Mouse (Mus musculus): ENCODE measurements around the gene Gtf2f1. TPM values are rescaled to one million over a fixed set of nuclear protein-coding genes. Genes with fewer than 3 reads are reported as not detected.

Gtf2f1 gene
- polyA plus RNA-seq, 1 experiment from 2014 or later: 62.0 TPM

- peak overlapping the region; percentile 57 for H3K4me2 ChIP-seq (replicated peaks)
These were observed 20.8 kb upstream of the Gtf2f1 start for GRCm38 (mm10) chr17:57031661-57032420.

GRCm38 (mm10) chr17:57030931-57031660 lies 20.0 kb upstream of the Gtf2f1 start, which contains the start of gene Khsrp:
TSS of gene Khsrp (minus strand) at chr17:57031522.
- Histone ChIP-seq H3K4me3 (peak within 1 kb of the TSS; percentile 91), H3K9me3 (no peaks in the 10 kb centered on the region), H3K4me1 (peaks cover 11% of the 10 kb centered on the region), H3K36me3 (peaks cover 28% of the 10 kb centered on the region), H3K27ac (peak within 1 kb of the TSS; percentile 94), H3K9ac (peak within 1 kb of the TSS; percentile 100), H3K27me3 (no peaks in the 10 kb centered on the region), H3K4me2 (replicated peaks) (peak within 1 kb of the TSS; percentile 94)
- no peak for ATAC-seq (ENCODE audit: insufficient number of reproducible peaks, insufficient read depth, low FRiP score, low TSS enrichment)
- WGBS: under 1% methylated on average over 77 of the region's 99 CpGs

More at GRCm38 (mm10) chr17:57031661-57032420, 20.8 kb upstream of the Gtf2f1 start:
- Histone ChIP-seq H3K27me3 (no peaks in the 10 kb centered on the region), H3K36me3 (peaks cover 21% of the 10 kb centered on the region), H3K27ac (peak overlapping the region; percentile 84), H3K9me3 (no peaks in the 10 kb centered on the region), H3K4me1 (peaks cover 11% of the 10 kb centered on the region), H3K4me3 (peak overlapping the region; percentile 91), H3K9ac (peak overlapping the region; percentile 16; the same call in 1 of the 2 replicates)
- ATAC-seq (ENCODE audit: insufficient number of reproducible peaks, insufficient read depth, low FRiP score, low TSS enrichment): peak; percentile 100
- under 1% methylated on average over 38 of the region's 38 CpGs for WGBS

- H3K9ac ChIP-seq: peak overlapping the region; percentile 100
- H3K4me3 ChIP-seq: peak overlapping the region; percentile 91
- H3K9me3 ChIP-seq: no peaks in the 10 kb centered on the region
- whole genome bisulfite sequencing: 52% methylated on average over 8 of the region's 8 CpGs
- no peak overlapping the region for H3K27ac ChIP-seq
- no peak for ATAC-seq (ENCODE audit: insufficient number of reproducible peaks, insufficient read depth, low FRiP score, low TSS enrichment)
- peak overlapping the region; percentile 94 for H3K4me2 ChIP-seq (replicated peaks)
- peaks cover 42% of the 10 kb centered on the region for H3K36me3 ChIP-seq
- H3K27me3 ChIP-seq: no peaks in the 10 kb centered on the region
- H3K4me1 ChIP-seq: peaks cover 11% of the 10 kb centered on the region
These were observed 18.6 kb upstream of the Gtf2f1 start for GRCm38 (mm10) chr17:57029691-57030090.

GRCm38 (mm10) chr17:57027471-57027870 lies 16.4 kb upstream of the Gtf2f1 start:
- Histone ChIP-seq H3K4me3 (no peak overlapping the region), H3K9me3 (no peaks in the 10 kb centered on the region), H3K4me2 (replicated peaks) (no peak overlapping the region), H3K36me3 (peaks cover 64% of the 10 kb centered on the region), H3K27me3 (no peaks in the 10 kb centered on the region), H3K4me1 (peaks cover 11% of the 10 kb centered on the region), H3K9ac (no peak overlapping the region), H3K27ac (no peak overlapping the region)
- ATAC-seq (ENCODE audit: insufficient number of reproducible peaks, insufficient read depth, low FRiP score, low TSS enrichment): no peak
- 91% methylated on average over 4 of the region's 4 CpGs for WGBS

DNA sequence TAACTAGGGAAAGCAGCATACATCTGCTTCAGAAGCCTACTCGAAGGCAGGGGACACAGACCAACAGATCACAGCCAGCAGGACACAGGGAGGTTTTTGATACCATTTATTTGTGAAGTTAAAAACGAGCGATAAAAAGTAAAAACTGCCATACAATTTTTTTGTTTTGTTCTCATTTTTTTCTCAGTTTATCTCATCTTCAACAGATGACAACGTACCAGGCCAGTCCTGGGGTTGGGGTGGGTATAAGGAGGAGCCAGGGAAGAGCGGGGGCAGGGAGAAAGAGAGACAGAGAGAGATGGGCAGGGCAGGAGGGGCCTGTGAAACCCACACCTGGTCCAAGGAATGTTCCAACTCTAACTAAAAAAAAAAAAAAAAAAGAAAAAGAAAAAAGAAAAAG lies 9.9 kb upstream of the Gtf2f1 start:
- Histone ChIP-seq H3K4me2 (replicated peaks) (no peak overlapping the region), H3K9ac (no peak overlapping the region), H3K27ac (no peak overlapping the region), H3K36me3 (peaks cover 65% of the 10 kb centered on the region), H3K4me1 (no peaks in the 10 kb centered on the region), H3K4me3 (no peak overlapping the region), H3K27me3 (no peaks in the 10 kb centered on the region), H3K9me3 (no peaks in the 10 kb centered on the region)
- WGBS: 90% methylated on average over 5 of the region's 5 CpGs
- no peak for ATAC-seq (ENCODE audit: insufficient number of reproducible peaks, insufficient read depth, low FRiP score, low TSS enrichment)

DNA sequence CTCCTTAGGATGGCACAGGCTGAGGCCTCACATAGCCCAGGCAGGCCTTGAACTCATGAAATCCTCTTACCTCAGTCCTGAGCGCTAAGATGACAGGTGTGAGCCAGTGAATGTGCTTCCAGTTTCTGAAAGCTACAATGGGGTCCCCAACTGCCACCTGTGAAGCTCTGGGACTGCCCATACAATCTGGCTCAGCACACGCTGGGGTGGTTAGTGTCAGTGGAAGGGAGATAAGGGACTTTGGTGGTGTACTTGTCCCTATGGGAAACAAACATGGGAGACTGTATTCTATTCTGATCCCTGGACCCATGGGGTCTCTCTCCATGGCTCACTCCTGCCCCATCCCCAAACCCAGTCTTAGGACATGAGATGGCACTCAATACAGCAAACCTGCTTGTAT lies 8.6 kb upstream of the Gtf2f1 start:
- H3K4me3 ChIP-seq: no peak overlapping the region
- no peaks in the 10 kb centered on the region for H3K4me1 ChIP-seq
- H3K36me3 ChIP-seq: peaks cover 52% of the 10 kb centered on the region
- no peaks in the 10 kb centered on the region for H3K27me3 ChIP-seq
- H3K4me2 ChIP-seq (replicated peaks): no peak overlapping the region
- WGBS: 80% methylated on average over 2 of the region's 2 CpGs
- H3K27ac ChIP-seq: no peak overlapping the region
- no peak overlapping the region for H3K9ac ChIP-seq
- ATAC-seq (ENCODE audit: insufficient number of reproducible peaks, insufficient read depth, low FRiP score, low TSS enrichment): no peak
- no peaks in the 10 kb centered on the region for H3K9me3 ChIP-seq

DNA sequence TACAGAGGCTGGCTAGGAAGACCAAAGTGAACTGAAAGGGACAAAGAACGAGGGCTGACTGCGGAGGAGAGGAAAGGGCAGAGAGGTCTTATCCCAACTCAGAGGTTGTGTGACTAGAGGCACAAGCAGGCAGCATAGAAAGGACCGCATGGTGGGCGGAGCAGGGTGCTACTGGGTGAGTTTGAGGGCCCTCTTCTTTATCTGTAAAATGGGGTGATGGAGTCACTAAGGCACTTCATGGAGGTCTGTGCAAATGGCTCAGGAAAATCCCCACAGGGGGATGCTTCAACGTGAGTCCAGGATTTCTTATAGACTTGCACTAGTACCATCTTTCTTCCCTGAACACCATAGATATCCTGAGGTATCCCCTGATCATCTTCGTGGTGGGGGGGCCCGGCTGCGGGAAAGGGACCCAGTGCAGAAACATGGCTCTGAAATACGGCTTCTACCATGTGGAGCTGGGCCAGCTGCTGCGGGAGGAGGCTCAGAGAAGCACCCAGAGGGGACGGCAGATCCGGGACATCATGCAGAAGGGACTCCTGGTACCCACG lies 1.2 kb upstream of the Gtf2f1 start:
- Histone ChIP-seq H3K4me2 (replicated peaks) (peak overlapping the region; percentile 64), H3K9ac (peak overlapping the region; percentile 73), H3K4me1 (peaks cover 16% of the 10 kb centered on the region; the same call in 1 of the 2 replicates), H3K9me3 (no peaks in the 10 kb centered on the region), H3K4me3 (peak overlapping the region; percentile 82), H3K36me3 (peaks cover 14% of the 10 kb centered on the region), H3K27ac (peak overlapping the region; percentile 96), H3K27me3 (no peaks in the 10 kb centered on the region)
- whole genome bisulfite sequencing: 73% methylated on average over 13 of the region's 13 CpGs
- ATAC-seq (ENCODE audit: insufficient number of reproducible peaks, insufficient read depth, low FRiP score, low TSS enrichment): no peak

GRCm38 (mm10) chr17:57010911-57011235 lies 215 bp downstream of the Gtf2f1 start:
- Histone ChIP-seq H3K9ac (peak overlapping the region; percentile 84), H3K27me3 (no peaks in the 10 kb centered on the region), H3K9me3 (no peaks in the 10 kb centered on the region), H3K36me3 (peaks cover 27% of the 10 kb centered on the region), H3K4me1 (peaks cover 16% of the 10 kb centered on the region; the same call in 1 of the 2 replicates), H3K4me2 (replicated peaks) (peak overlapping the region; percentile 88), H3K4me3 (peak overlapping the region; percentile 82), H3K27ac (peak overlapping the region; percentile 42; the same call in 1 of the 2 replicates)
- 1% methylated on average over 19 of the region's 19 CpGs for WGBS
- 0 out of 2 replicates have a peak, but pooled peaks have one; percentile 29 for ATAC-seq (ENCODE audit: insufficient number of reproducible peaks, insufficient read depth, low FRiP score, low TSS enrichment)

GRCm38 (mm10) chr17:57007137-57007905 lies 3.8 kb downstream of the Gtf2f1 start:
- Histone ChIP-seq H3K4me3 (no peak overlapping the region), H3K4me2 (replicated peaks) (no peak overlapping the region), H3K4me1 (peaks cover 13% of the 10 kb centered on the region; the same call in 1 of the 2 replicates), H3K9ac (no peak overlapping the region), H3K27ac (no peak overlapping the region), H3K36me3 (peaks cover 63% of the 10 kb centered on the region), H3K27me3 (no peaks in the 10 kb centered on the region), H3K9me3 (no peaks in the 10 kb centered on the region)
- ATAC-seq (ENCODE audit: insufficient number of reproducible peaks, insufficient read depth, low FRiP score, low TSS enrichment): no peak
- 92% methylated on average over 13 of the region's 13 CpGs for WGBS

DNA sequence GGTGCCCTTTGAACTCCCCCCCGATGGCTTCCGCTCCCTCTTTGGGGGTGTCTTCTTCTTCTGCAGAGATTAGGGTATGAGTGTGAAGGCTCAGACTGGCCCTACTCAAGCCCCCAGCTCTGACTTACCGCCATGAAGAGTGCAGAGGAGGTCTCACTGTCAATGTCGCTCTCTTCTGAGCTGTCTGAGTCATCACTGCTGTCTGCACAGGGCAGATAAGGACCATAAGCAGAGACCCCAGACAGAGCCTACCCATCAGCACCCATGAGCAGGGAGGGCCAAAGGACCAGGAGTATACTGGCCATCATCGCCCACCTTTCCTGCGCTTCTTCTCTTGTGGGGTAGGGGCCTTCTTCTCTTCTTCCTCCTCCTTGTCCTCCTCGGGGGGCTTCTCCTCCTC lies 7.1 kb downstream of the Gtf2f1 start:
- Histone ChIP-seq H3K36me3 (peaks cover 71% of the 10 kb centered on the region), H3K4me1 (no peaks in the 10 kb centered on the region), H3K27me3 (no peaks in the 10 kb centered on the region), H3K27ac (no peak overlapping the region), H3K9ac (no peak overlapping the region), H3K4me2 (replicated peaks) (no peak overlapping the region), H3K9me3 (no peaks in the 10 kb centered on the region), H3K4me3 (no peak overlapping the region)
- 93% methylated on average over 7 of the region's 7 CpGs for WGBS
- no peak for ATAC-seq (ENCODE audit: insufficient number of reproducible peaks, insufficient read depth, low FRiP score, low TSS enrichment)

DNA sequence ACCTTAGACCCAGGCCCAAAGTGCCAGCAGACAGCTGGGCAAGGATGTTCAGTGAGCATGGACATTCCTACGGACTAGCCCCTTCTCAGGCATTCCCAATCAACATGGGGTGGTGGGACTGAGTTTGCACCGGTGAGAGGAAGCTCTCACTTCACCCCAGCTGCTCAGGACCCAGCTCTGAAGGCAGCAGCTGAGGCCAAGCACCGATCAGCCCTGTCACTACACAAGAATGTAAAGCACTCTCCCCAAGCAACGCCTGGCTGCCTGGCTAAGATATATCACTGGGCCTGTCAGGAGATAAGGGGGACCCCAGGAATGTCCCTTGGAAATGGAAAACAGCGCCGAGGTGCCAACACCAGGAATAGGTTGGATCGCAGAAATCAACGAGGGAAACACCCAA lies 9.9 kb downstream of the Gtf2f1 start:
- H3K4me2 ChIP-seq (replicated peaks): no peak overlapping the region
- 74% methylated on average over 8 of the region's 8 CpGs for WGBS
- no peak overlapping the region for H3K9ac ChIP-seq
- no peak for ATAC-seq (ENCODE audit: insufficient number of reproducible peaks, insufficient read depth, low FRiP score, low TSS enrichment)
- no peaks in the 10 kb centered on the region for H3K27me3 ChIP-seq
- no peaks in the 10 kb centered on the region for H3K9me3 ChIP-seq
- peaks cover 8% of the 10 kb centered on the region for H3K4me1 ChIP-seq
- no peak overlapping the region for H3K27ac ChIP-seq
- peaks cover 55% of the 10 kb centered on the region for H3K36me3 ChIP-seq
- no peak overlapping the region for H3K4me3 ChIP-seq

All from embryonic facial prominence, embryonic 12.5 days (tissue).